Mouse (Mus musculus) activated CD4-positive, CD25-positive, alpha-beta regulatory T cell (primary cell): ENCODE results near the gene Gpatch4. TPM values are rescaled to one million over a fixed set of nuclear protein-coding genes. Genes with fewer than 3 reads are reported as not detected.

Experiments
- polyA plus RNA-seq, 2 experiments: library from polyadenylated mRNA; unstranded; fragments of 100-300 nt; shearing (Covaris generic); gene quantifications; one replicate each; pipeline ENCODE4 v1.2.1; 2017

Gene Gpatch4
- 10 to 100 TPM; 16.3 to 32.1 TPM for polyA plus RNA-seq

DNA sequence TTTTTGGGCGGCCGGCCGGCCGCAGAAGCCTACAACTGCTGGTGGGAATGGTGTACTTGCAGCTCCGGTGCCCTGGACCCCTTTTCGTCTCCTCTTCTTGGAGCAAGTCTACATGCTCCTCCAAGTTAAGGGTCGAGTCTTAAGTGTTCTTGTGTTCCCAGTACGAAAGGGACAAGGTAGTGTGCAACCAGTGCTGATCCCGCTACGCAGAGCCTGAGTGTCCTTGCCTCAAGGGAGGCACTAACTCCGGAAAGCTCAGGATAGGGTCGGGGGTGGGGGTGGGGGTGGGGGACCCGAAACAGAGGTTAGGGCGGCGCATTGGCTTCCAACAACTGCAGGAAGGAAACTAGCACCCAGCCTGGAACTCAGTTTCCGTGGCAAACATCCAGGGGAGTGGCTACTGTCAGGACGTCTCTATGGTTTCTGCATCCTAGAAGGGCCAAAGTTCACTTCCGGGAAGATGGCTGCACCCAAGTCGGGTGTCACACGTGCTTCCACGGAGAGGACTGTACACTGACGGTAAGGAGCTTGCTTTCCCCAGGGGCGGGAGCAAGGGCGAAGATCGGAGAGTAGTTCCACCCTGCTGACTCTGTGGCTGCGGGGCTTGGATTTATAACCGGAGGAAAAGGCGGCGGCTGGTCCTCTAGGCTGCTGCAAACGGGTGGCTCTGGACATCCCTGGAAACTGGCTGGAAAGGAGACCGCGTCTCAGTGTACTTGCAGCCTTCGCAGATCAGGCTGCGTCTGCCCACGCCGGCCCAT, at the start of gene Gpatch4:
Gpatch4 (plus strand) TSS at position 448 of the 761 bp plus-strand sequence.

DNA sequence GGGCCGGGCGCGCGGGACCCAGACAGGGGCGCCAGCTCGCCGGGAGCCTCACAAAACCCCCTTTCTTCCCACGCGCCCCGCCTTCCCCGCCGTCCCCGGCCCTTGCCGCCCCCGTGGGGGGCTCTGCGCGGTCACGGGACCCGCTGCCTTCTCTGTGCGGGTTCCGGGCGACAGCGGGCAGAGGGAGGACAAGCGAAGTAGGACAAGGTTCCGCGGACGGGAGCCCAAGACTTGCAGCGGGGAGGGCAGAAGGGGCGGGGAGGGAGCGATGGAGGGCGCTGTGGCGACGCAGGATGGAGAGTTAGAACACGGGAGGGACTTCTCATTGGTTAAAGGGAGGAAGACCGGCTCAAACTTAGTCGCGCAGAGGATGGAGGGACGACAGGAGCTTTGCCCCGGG, 42.7 kb upstream of the Gpatch4 start, which contains the start of gene Bcan:
Bcan (minus strand) TSS at position 50 of the 400 bp plus-strand sequence.

DNA sequence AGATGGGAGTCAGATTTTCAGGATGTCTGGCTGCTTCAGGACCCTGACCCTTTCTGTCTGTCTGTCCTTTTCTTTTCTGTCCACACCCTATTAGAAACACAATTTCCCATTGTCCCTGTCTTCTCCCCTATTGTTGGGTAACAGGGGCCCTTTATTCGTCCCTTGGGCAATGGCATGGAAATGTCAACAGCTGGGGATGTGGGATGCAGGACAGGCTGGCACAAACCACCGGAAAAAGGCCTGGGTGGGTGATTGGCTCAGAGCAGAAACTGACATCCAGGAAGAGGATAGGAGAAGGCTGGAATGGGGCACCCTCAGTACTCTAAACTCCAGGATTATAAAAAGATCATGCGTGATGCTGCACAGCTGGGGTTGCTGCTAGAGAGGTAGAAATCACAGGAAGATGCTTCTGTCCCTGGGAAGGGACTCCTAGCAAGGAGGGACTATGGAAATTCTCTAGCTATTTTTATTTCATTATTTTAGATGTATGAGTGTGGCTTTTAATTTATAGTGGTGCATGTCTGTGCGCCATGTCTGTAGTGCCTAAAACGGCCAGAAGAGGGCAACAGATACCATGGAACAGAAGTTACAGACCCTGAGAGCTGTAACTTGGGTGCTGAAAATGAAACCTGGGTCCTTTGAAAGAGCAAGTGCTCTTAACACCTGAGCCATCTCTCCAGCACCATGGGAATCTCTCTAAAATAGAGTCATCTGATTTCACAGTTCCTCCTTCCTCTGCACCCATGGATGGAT, 15.3 kb upstream of the Gpatch4 start, which contains the start of gene Hapln2:
Hapln2 (minus strand) TSS at position 150 of the 753 bp plus-strand sequence.

DNA sequence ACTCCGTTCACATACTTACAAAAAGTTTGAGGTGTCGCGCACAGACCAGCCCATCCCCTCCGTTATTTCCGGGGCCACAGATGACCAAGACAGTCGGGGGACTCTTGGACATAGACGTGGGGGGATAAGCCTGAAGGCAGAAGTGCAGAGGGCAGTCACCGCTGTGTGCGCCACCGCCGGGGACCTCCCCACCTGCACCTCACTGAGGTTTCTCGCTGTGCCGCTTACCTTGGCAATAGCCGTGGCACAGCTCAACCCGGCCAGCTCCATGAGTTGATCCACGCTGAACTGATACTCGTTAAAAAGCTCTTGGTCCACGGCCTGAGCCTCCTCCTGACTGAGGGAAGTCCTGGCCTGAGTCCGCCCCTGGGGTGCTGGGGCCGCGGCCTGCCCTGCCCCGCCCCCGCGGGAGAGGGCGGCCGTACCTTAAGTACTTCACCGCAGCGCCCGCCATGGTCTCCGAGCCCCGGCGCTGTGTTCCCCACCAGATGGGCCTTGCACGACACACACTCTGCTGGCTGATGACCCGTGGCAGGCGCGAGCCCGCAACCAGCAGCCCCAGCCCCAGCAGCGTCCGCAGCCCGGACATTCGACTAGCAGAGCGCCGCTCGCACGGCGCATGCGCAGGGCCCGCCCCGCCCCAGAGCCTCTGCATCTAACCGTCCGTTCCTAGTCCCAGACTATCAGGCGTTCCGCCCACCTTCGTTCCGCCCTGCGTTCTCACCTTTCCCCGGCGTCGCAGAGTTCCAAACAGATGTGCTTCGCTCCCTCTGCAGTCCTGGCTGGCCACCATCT, 15.2 kb downstream of the Gpatch4 start, which contains the start of gene Naxe:
Naxe (minus strand) TSS at position 594 of the 795 bp plus-strand sequence.

DNA sequence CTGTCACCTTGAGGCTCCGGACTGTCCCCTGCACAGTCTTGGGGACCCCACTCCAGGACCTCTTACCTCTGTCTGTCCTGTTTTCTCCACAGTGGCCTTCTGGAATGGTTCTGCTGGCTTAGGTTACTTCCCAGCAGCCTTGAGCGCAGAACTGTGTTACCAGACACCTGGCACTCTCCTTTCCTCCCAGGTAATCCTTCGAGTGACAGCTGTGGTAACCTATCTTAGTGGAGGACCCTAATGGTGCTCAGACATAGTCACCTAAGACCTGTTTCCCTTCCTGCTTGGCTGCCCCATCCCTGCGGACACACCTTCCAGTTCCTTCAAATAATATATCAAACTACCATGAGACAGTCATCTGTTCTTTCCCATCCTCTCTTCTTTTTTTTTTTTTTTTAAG, 35.3 kb downstream of the Gpatch4 start, which contains the start of gene Ttc24:
Ttc24 (minus strand) TSS at position 101 of the 400 bp plus-strand sequence.

DNA sequence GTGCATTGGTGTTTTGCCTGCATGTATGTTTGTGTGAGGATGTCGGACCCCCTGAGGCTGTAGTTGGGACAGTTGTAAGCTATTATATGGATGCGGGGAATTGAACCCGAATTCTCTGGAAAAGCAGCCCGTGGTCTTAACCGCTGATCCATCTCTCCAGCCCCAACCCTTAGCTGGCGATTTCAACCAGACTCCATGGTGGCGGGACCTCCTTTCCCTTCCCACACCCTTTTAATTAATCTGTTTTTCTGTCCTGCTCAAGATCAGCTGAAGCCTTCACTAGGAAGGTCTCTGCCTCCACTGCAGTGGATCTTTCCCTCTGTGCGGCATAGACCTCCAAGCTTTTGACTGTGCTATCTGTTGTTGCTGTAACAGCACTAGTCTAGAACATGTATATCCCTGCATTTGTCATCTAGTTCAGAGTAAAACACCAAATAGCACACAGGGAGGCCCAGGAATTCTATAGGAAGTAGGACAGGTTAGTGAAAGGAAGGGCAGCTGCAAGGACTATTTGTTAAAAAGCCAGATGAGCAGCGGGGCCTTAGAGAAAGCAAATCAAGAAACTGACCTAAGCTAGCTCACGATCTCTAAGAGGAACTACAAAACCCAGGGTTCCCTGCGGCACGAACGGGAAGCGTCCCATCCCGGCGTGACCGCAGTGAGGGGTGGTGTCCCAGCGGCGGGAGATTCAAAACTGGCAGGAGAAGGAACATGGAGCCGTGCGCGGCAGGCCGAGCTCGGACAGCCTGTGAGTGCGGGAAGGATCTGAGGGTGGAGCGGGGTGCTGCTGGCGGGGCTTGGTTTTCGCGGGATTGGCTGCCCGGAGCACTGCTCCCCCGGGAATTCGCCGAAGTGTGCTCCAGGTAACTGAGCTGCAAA, 38.7 kb downstream of the Gpatch4 start, which contains the start of gene Iqgap3:
Iqgap3 (plus strand) TSS at position 627 of the 879 bp plus-strand sequence.

Other genes starting within 250 kb of the Gpatch4 start
- gene Ntrk1, start 247.9 kb upstream of the Gpatch4 start, polyA plus RNA-seq: under 1 TPM in 1 of 2 experiments, not detected in 1; 0.23 TPM
- under 1 TPM; 0.34 to 0.94 TPM for gene Insrr, start 246.2 kb upstream of the Gpatch4 start, polyA plus RNA-seq
- 10 to 100 TPM; 24.8 to 77.5 TPM for gene Pear1, start 218.8 kb upstream of the Gpatch4 start, polyA plus RNA-seq
- 100 to 1,000 TPM; 228 to 330 TPM for gene Sh2d2a, start 196.4 kb upstream of the Gpatch4 start, polyA plus RNA-seq
- gene Prcc, start 157.5 kb upstream of the Gpatch4 start, polyA plus RNA-seq: 10 to 100 TPM; 13.8 to 16.3 TPM
- 100 to 1,000 TPM; 146 to 171 TPM for gene Hdgf, start 136.8 kb upstream of the Gpatch4 start, polyA plus RNA-seq
- 100 to 1,000 TPM; 105 to 156 TPM for gene Mrpl24, start 123.6 kb upstream of the Gpatch4 start, polyA plus RNA-seq
- gene Isg20l2, start 112.8 kb upstream of the Gpatch4 start, polyA plus RNA-seq: 10 to 100 TPM; 35.7 to 42.3 TPM
- 10 to 100 TPM; 18.7 to 20.8 TPM for gene Rrnad1, start 112.4 kb upstream of the Gpatch4 start, polyA plus RNA-seq
- gene Crabp2, start 94.4 kb upstream of the Gpatch4 start, polyA plus RNA-seq: under 1 TPM in 1 of 2 experiments, not detected in 1; 0.63 TPM
- gene Nes, start 72.0 kb upstream of the Gpatch4 start, polyA plus RNA-seq: under 1 TPM in 1 of 2 experiments, not detected in 1; 0.15 TPM
- gene Bcan, start 42.9 kb upstream of the Gpatch4 start, polyA plus RNA-seq: not detected
- not detected for gene Hapln2, start 15.5 kb upstream of the Gpatch4 start, polyA plus RNA-seq
- gene Naxe, start 15.4 kb downstream of the Gpatch4 start, polyA plus RNA-seq: 100 to 1,000 TPM in 1 of 2 experiments, 10 to 100 TPM in 1; 83.1 to 104 TPM
- gene Ttc24, start 35.2 kb downstream of the Gpatch4 start, polyA plus RNA-seq: under 1 TPM in 1 of 2 experiments, not detected in 1; 0.07 TPM
- gene Iqgap3, start 38.9 kb downstream of the Gpatch4 start, polyA plus RNA-seq: 1 to 10 TPM in 1 of 2 experiments, under 1 TPM in 1; 0.61 to 2.1 TPM
- gene Mef2d, start 99.3 kb downstream of the Gpatch4 start, polyA plus RNA-seq: 10 to 100 TPM; 71.6 to 97.8 TPM
- under 1 TPM; 0.12 to 0.17 TPM for gene Rhbg, start 211.6 kb downstream of the Gpatch4 start, polyA plus RNA-seq
- not detected for gene Gm38392, start 244.1 kb downstream of the Gpatch4 start, polyA plus RNA-seq